Mouse (Mus musculus): ENCODE data around the gene B3gnt8.

DNA sequence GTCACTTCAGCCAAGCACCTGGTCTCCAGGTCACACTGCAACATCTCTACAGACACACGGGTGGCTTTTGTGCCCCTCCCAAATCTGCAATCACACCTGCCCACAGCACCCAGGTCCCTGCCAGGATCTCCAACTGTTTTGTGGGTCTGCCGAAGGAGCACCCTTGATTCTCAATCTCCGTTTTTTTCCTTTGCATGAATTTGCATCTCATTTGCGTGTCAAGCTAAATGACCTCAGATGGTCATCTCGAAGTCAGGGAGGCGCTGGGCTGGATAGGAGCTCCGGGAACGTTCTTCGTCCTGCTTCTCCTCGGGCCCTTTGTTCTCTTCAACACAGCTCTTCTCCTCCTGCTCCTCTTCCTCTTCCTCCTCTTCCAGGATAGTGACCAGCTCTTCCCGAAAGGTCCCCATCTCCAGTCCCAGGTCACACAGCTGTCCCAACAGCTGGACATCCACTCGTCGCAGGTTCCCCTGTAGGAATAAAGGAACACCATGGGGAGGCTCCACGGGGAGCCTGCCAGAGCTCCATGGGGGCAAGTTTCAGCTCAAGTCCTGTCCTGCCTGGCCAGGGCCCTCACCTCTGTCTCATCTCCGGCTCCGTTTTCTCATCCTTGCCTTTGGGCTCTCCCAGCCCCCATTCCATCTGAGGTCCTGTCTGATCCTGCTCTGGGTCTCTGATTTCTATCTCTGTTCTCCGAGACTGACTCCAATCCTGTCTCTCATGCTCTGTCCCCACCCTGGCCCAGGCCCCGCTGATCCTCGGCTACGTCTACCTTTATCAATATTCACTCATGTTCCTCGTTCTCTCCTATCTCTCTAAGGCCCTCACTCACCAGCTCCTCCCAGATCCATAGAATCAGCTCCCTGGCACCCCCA, 11.4 kb upstream of the B3gnt8 start:
- TF ChIP-seq NELFE (IDR thresholded peaks at IDR 0.05; ENCODE audit: low read depth, low read length) (no peak), RAD21 (IDR thresholded peaks at IDR 0.05; ENCODE audit: low read depth, low read length) (no peak), TCF12 (IDR thresholded peaks at IDR 0.05; ENCODE audit: low read depth, low read length) (no peak), POLR2A (IDR thresholded peaks at IDR 0.05; ENCODE audit: control insufficient read depth in 1 of 2, insufficient read depth in 1 of 2, low read depth in 1 of 2, low read length in 2 of 2, poor library complexity in 1 of 2) (no peak), CTCF (IDR thresholded peaks at IDR 0.05 in 2 of 3, conservative IDR thresholded peaks at IDR 0.05 in 1 of 3; ENCODE audit: control insufficient read depth in 1 of 3, insufficient read depth in 1 of 3, low read depth in 2 of 3, low read length in 3 of 3, poor library complexity in 1 of 3, severe bottlenecking in 1 of 3) (no peak), CHD2 (IDR thresholded peaks at IDR 0.05; ENCODE audit: low read length) (no peak), HCFC1 (IDR thresholded peaks at IDR 0.05; ENCODE audit: low read depth, low read length) (no peak)
